Mouse (Mus musculus): ENCODE results near the gene Slc25a17. TPM values are rescaled to one million over a fixed set of nuclear protein-coding genes. Genes with fewer than 3 reads are reported as not detected.
A peak's percentile ranks its signal among the peaks of the same experiment; 100 is the strongest.

The Slc25a17 gene
- 55.8 and 56.0 TPM in 2 replicates for polyA plus RNA-seq (2012; rRNA removed)

- H3K4me1 ChIP-seq (ENCODE audit: control insufficient read depth, insufficient read depth, low read length), result no peaks in the 10 kb centered on the region; the same call in 1 of the 2 replicates
- no peak for TF ChIP-seq CTCF (IDR thresholded peaks at IDR 0.05; ENCODE audit: borderline replicate concordance, insufficient read depth, low read depth, low read length)
- peak; percentile 71 for TF ChIP-seq POLR2A (IDR thresholded peaks at IDR 0.05; ENCODE audit: borderline replicate concordance, insufficient read depth, low read length)
- H3K4me3 ChIP-seq (replicated peaks; ENCODE audit: insufficient read depth, low read depth, low read length), result peak within 1 kb of the TSS; percentile 93
- peak; percentile 91 to 94 for DNase-seq
- under 1% methylated on average over 30 of the region's 30 CpGs for WGBS
- peak within 1 kb of the TSS; percentile 17; the same call in 1 of the 2 replicates for H3K27ac ChIP-seq (ENCODE audit: insufficient read depth, low read length)
- no peaks in the 10 kb centered on the region for H3K27me3 ChIP-seq (ENCODE audit: control insufficient read depth, insufficient read depth, low read length)
These were observed at the start of gene Slc25a17 for GRCm38 (mm10) chr15:81360345-81361021. TSS of gene Slc25a17 (minus strand) at chr15:81360812.

- Histone ChIP-seq H3K4me3 (replicated peaks; ENCODE audit: insufficient read depth, low read depth, low read length) (no peak within 1 kb of the TSS), H3K4me1 (ENCODE audit: control insufficient read depth, insufficient read depth, low read length) (no peaks in the 10 kb centered on the region), H3K27me3 (ENCODE audit: control insufficient read depth, insufficient read depth, low read length) (no peaks in the 10 kb centered on the region), H3K27ac (ENCODE audit: insufficient read depth, low read length) (no peak within 1 kb of the TSS)
- WGBS, result 94% methylated on average over 1 of the region's 1 CpGs
- no peak for DNase-seq
- no peak for TF ChIP-seq POLR2A (IDR thresholded peaks at IDR 0.05; ENCODE audit: borderline replicate concordance, insufficient read depth, low read length)
- no peak for TF ChIP-seq CTCF (IDR thresholded peaks at IDR 0.05; ENCODE audit: borderline replicate concordance, insufficient read depth, low read depth, low read length)
These were observed 47.6 kb upstream of the Slc25a17 start, which contains the start of gene Dnajb7 for GRCm38 (mm10) chr15:81408199-81408598. TSS of gene Dnajb7 (minus strand) at chr15:81408299.

- DNase-seq, result no peak
- TF ChIP-seq CTCF (IDR thresholded peaks at IDR 0.05; ENCODE audit: borderline replicate concordance, insufficient read depth, low read depth, low read length) (no peak), POLR2A (IDR thresholded peaks at IDR 0.05; ENCODE audit: borderline replicate concordance, insufficient read depth, low read length) (no peak)
- no peak overlapping the region for H3K4me3 ChIP-seq (replicated peaks; ENCODE audit: insufficient read depth, low read depth, low read length)
- no peak overlapping the region for H3K27ac ChIP-seq (ENCODE audit: insufficient read depth, low read length)
- no peaks in the 10 kb centered on the region for H3K27me3 ChIP-seq (ENCODE audit: control insufficient read depth, insufficient read depth, low read length)
- H3K4me1 ChIP-seq (ENCODE audit: control insufficient read depth, insufficient read depth, low read length), result no peaks in the 10 kb centered on the region
- 82% methylated on average over 3 of the region's 3 CpGs for WGBS
These were observed 44.4 kb upstream of the Slc25a17 start for GRCm38 (mm10) chr15:81405008-81405407.

GRCm38 (mm10) chr15:81399638-81400315, 39.2 kb upstream of the Slc25a17 start, which contains the start of the genes St13 and Xpnpep3:
TSS of gene St13 (minus strand) at chr15:81400077.
TSS of gene Xpnpep3 (plus strand) at chr15:81400138.
- Histone ChIP-seq H3K27ac (ENCODE audit: insufficient read depth, low read length) (peak within 1 kb of the TSS; percentile 100), H3K4me1 (ENCODE audit: control insufficient read depth, insufficient read depth, low read length) (no peaks in the 10 kb centered on the region; the same call in 1 of the 2 replicates), H3K4me3 (replicated peaks; ENCODE audit: insufficient read depth, low read depth, low read length) (peak within 1 kb of the TSS; percentile 94), H3K27me3 (ENCODE audit: control insufficient read depth, insufficient read depth, low read length) (no peaks in the 10 kb centered on the region)
- no peak for TF ChIP-seq CTCF (IDR thresholded peaks at IDR 0.05; ENCODE audit: borderline replicate concordance, insufficient read depth, low read depth, low read length)
- peak; percentile 61 for TF ChIP-seq POLR2A (IDR thresholded peaks at IDR 0.05; ENCODE audit: borderline replicate concordance, insufficient read depth, low read length)
- under 1% methylated on average over 50 of the region's 50 CpGs for WGBS
- peak; percentile 94 to 98 for DNase-seq

GRCm38 (mm10) chr15:81399297-81399637, 38.7 kb upstream of the Slc25a17 start:
- Histone ChIP-seq H3K4me3 (replicated peaks; ENCODE audit: insufficient read depth, low read depth, low read length) (peak overlapping the region; percentile 94), H3K4me1 (ENCODE audit: control insufficient read depth, insufficient read depth, low read length) (peaks cover under 1% of the 10 kb centered on the region), H3K27me3 (ENCODE audit: control insufficient read depth, insufficient read depth, low read length) (no peaks in the 10 kb centered on the region), H3K27ac (ENCODE audit: insufficient read depth, low read length) (peak overlapping the region; percentile 100)
- DNase-seq, result no peak
- TF ChIP-seq POLR2A (IDR thresholded peaks at IDR 0.05; ENCODE audit: borderline replicate concordance, insufficient read depth, low read length) (no peak), CTCF (IDR thresholded peaks at IDR 0.05; ENCODE audit: borderline replicate concordance, insufficient read depth, low read depth, low read length) (no peak)
- under 1% methylated on average over 21 of the region's 21 CpGs for WGBS

GRCm38 (mm10) chr15:81398189-81398588, 37.6 kb upstream of the Slc25a17 start:
- Histone ChIP-seq H3K27me3 (ENCODE audit: control insufficient read depth, insufficient read depth, low read length) (no peaks in the 10 kb centered on the region), H3K4me3 (replicated peaks; ENCODE audit: insufficient read depth, low read depth, low read length) (no peak overlapping the region), H3K27ac (ENCODE audit: insufficient read depth, low read length) (no peak overlapping the region), H3K4me1 (ENCODE audit: control insufficient read depth, insufficient read depth, low read length) (peaks cover 2% of the 10 kb centered on the region)
- no peak for DNase-seq
- TF ChIP-seq CTCF (IDR thresholded peaks at IDR 0.05; ENCODE audit: borderline replicate concordance, insufficient read depth, low read depth, low read length) (no peak), POLR2A (IDR thresholded peaks at IDR 0.05; ENCODE audit: borderline replicate concordance, insufficient read depth, low read length) (no peak)

GRCm38 (mm10) chr15:81394211-81394915, 33.8 kb upstream of the Slc25a17 start:
- Histone ChIP-seq H3K4me3 (replicated peaks; ENCODE audit: insufficient read depth, low read depth, low read length) (no peak overlapping the region), H3K4me1 (ENCODE audit: control insufficient read depth, insufficient read depth, low read length) (peaks cover 2% of the 10 kb centered on the region), H3K27ac (ENCODE audit: insufficient read depth, low read length) (no peak overlapping the region), H3K27me3 (ENCODE audit: control insufficient read depth, insufficient read depth, low read length) (no peaks in the 10 kb centered on the region)
- 72% methylated on average over 8 of the region's 8 CpGs for WGBS
- DNase-seq, result no peak
- TF ChIP-seq CTCF (IDR thresholded peaks at IDR 0.05; ENCODE audit: borderline replicate concordance, insufficient read depth, low read depth, low read length), result no peak
- no peak for TF ChIP-seq POLR2A (IDR thresholded peaks at IDR 0.05; ENCODE audit: borderline replicate concordance, insufficient read depth, low read length)

Data from cerebellum, adult 2 months (tissue).